In genomic region chr8:105268342-105269074, GRCm38 (mm10) we compare ENCODE assay signal across 7 mouse cellular contexts. TPM values are rescaled to one million over a fixed set of nuclear protein-coding genes. Genes with fewer than 3 reads are reported as not detected.
A peak's percentile ranks its signal among the peaks of the same experiment; 100 is the strongest.
DNase-seq lines count a peak whose midpoint lies in the region; ATAC-seq and TF ChIP-seq lines count a peak whose summit lies in the region.

No protein-coding gene starts in this region.

- peaks cover 59% of the 10 kb centered on the region for H3K4me1 ChIP-seq in forebrain, embryonic 10.5 days
- H3K4me1 ChIP-seq in intestine, embryonic 15.5 days (replicated peaks): peaks cover 34% of the 10 kb centered on the region
- H3K4me1 ChIP-seq in limb, embryonic 14.5 days (ENCODE audit: control insufficient read depth, insufficient read depth, low read length): peaks cover 33% of the 10 kb centered on the region
- H3K4me1 ChIP-seq in neural tube, embryonic 14.5 days (ENCODE audit: control insufficient read depth, insufficient read depth, low read length): peaks cover 11% of the 10 kb centered on the region

- peak; percentile 11; the same call in 1 of the 2 replicates for ATAC-seq in intestine, embryonic 15.5 days
- peak; percentile 67 for ATAC-seq in limb, embryonic 14.5 days (ENCODE audit: low FRiP score, low read depth)
- ATAC-seq in neural tube, embryonic 14.5 days (ENCODE audit: low read depth): peak; percentile 87
- ATAC-seq in monocyte, adult 5-6 weeks (replicated peaks; ENCODE audit: insufficient number of reproducible peaks, low FRiP score, low TSS enrichment, poor library complexity, severe bottlenecking): no peak

- H3K4me2 ChIP-seq in intestine, embryonic 15.5 days (replicated peaks): peak overlapping the region; percentile 90
- peak overlapping the region; percentile 86 for H3K4me2 ChIP-seq in limb, embryonic 14.5 days (replicated peaks; ENCODE audit: low read depth, low read length, severe bottlenecking)
- H3K4me2 ChIP-seq in neural tube, embryonic 14.5 days (ENCODE audit: low read depth, low read length): peak overlapping the region; percentile 79

- no peaks in the 10 kb centered on the region for H3K36me3 ChIP-seq in forebrain, embryonic 10.5 days (replicated peaks)
- H3K36me3 ChIP-seq in intestine, embryonic 15.5 days: no peaks in the 10 kb centered on the region
- no peaks in the 10 kb centered on the region for H3K36me3 ChIP-seq in limb, embryonic 14.5 days (ENCODE audit: control insufficient read depth, insufficient read depth, low read length)
- no peaks in the 10 kb centered on the region for H3K36me3 ChIP-seq in neural tube, embryonic 14.5 days (ENCODE audit: control insufficient read depth, insufficient read depth, low read length)

- peak overlapping the region; percentile 17 for H3K9ac ChIP-seq in intestine, embryonic 15.5 days
- peak overlapping the region; percentile 44 for H3K9ac ChIP-seq in limb, embryonic 14.5 days (ENCODE audit: low read depth, low read length, severe bottlenecking)
- peak overlapping the region; percentile 43 for H3K9ac ChIP-seq in neural tube, embryonic 14.5 days (replicated peaks; ENCODE audit: low read depth, low read length)

- TF ChIP-seq POLR2A in limb, embryonic 14.5 days (IDR thresholded peaks at IDR 0.05; ENCODE audit: borderline replicate concordance, extremely low read depth, insufficient read depth, insufficient read length): 0 out of 2 replicates have a peak, but pooled peaks have one; percentile 15

- peak; percentile 94 for DNase-seq in ES-CJ7 (ENCODE audit: low read depth, low spot score)
- DNase-seq in adrenal gland, postnatal 36 days: peak; percentile 44 to 45
- peak; percentile 71 for DNase-seq in forebrain, embryonic 10.5 days (ENCODE audit: extremely low spot score, low spot score)
- DNase-seq in limb, embryonic 14.5 days (ENCODE audit: low spot score): peak; percentile 79

- peaks cover 100% of the 10 kb centered on the region for H3K27me3 ChIP-seq in forebrain, embryonic 10.5 days (ENCODE audit: poor library complexity, severe bottlenecking)
- peaks cover 60% of the 10 kb centered on the region for H3K27me3 ChIP-seq in intestine, embryonic 15.5 days (replicated peaks)
- peaks cover 81% of the 10 kb centered on the region for H3K27me3 ChIP-seq in limb, embryonic 14.5 days (ENCODE audit: control insufficient read depth, insufficient read depth, low read length)
- peaks cover 63% of the 10 kb centered on the region for H3K27me3 ChIP-seq in neural tube, embryonic 14.5 days (ENCODE audit: control insufficient read depth, insufficient read depth, low read length)

- H3K4me3 ChIP-seq in forebrain, embryonic 10.5 days: peak overlapping the region; percentile 57
- H3K4me3 ChIP-seq in intestine, embryonic 15.5 days (replicated peaks): peak overlapping the region; percentile 41
- peak overlapping the region; percentile 44 for H3K4me3 ChIP-seq in limb, embryonic 14.5 days (replicated peaks; ENCODE audit: low read length)
- peak overlapping the region; percentile 39 for H3K4me3 ChIP-seq in neural tube, embryonic 14.5 days (ENCODE audit: low read depth, low read length)

- H3K27ac ChIP-seq in forebrain, embryonic 10.5 days: no peak overlapping the region
- H3K27ac ChIP-seq in intestine, embryonic 15.5 days: no peak overlapping the region
- no peak overlapping the region for H3K27ac ChIP-seq in limb, embryonic 14.5 days (replicated peaks; ENCODE audit: low read depth, low read length)
- H3K27ac ChIP-seq in neural tube, embryonic 14.5 days (ENCODE audit: low read depth, low read length): 0 out of 2 replicates have a peak overlapping the region, but pooled peaks have one; percentile 22

- H3K9me3 ChIP-seq in forebrain, embryonic 10.5 days: peaks cover 5% of the 10 kb centered on the region
- no peaks in the 10 kb centered on the region for H3K9me3 ChIP-seq in intestine, embryonic 15.5 days
- no peaks in the 10 kb centered on the region for H3K9me3 ChIP-seq in limb, embryonic 14.5 days (ENCODE audit: control insufficient read depth, low read length)
- H3K9me3 ChIP-seq in neural tube, embryonic 14.5 days (ENCODE audit: control insufficient read depth, low read length): no peaks in the 10 kb centered on the region

- under 1% methylated on average over 65 of the region's 65 CpGs for WGBS in forebrain, embryonic 10.5 days
- WGBS in intestine, embryonic 15.5 days: 3% methylated on average over 65 of the region's 65 CpGs
- under 1% methylated on average over 55 of the region's 65 CpGs for WGBS in limb, embryonic 14.5 days
- under 1% methylated on average over 65 of the region's 65 CpGs for WGBS in neural tube, embryonic 14.5 days

RNA-seq across cellular contexts. Expression of gene Hsf4, which starts 1.1 kb away (rescaled TPM):
- 1 to 10 TPM; 1.3 to 1.6 TPM for total RNA-seq in adrenal gland, postnatal 36 days (2021)
- polyA plus RNA-seq in forebrain, embryonic 10.5 days (2016; fragmentation: Nextera tagmentation; extraction: Ambion mirVana): not detected in 2 replicates
- 0.10 and 0.11 TPM in 2 replicates for polyA plus RNA-seq in intestine, embryonic 15.5 days (2015; fragmentation: Nextera tagmentation; extraction: Ambion mirVana)
- polyA plus RNA-seq in limb, embryonic 14.5 days (2012; rRNA removed): 0.47 and 0.62 TPM in 2 replicates
- polyA plus RNA-seq in limb, embryonic 14.5 days (2014; fragmentation: Nextera tagmentation; extraction: Ambion mirVana): 0.14 TPM in 1 of 2 replicates, not detected in the other
- 0.66 and 0.71 TPM in 2 replicates for polyA plus RNA-seq in neural tube, embryonic 14.5 days (2014; fragmentation: Nextera tagmentation; extraction: Ambion mirVana)
- total RNA-seq in monocyte, adult 5-6 weeks (2017): 0.96 to 2.5 TPM in 2 of 3 replicates, not detected in the other

RNA-seq across cellular contexts. Expression of gene Fbxl8, which starts 4.1 kb away (rescaled TPM):
- 1 to 10 TPM; 3.3 to 3.6 TPM for total RNA-seq in adrenal gland, postnatal 36 days (2021)
- 0.55 and 0.91 TPM in 2 replicates for polyA plus RNA-seq in forebrain, embryonic 10.5 days (2016; fragmentation: Nextera tagmentation; extraction: Ambion mirVana)
- polyA plus RNA-seq in intestine, embryonic 15.5 days (2015; fragmentation: Nextera tagmentation; extraction: Ambion mirVana): 4.4 and 5.0 TPM in 2 replicates
- 4.0 and 5.6 TPM in 2 replicates for polyA plus RNA-seq in limb, embryonic 14.5 days (2012; rRNA removed)
- 2.9 and 3.7 TPM in 2 replicates for polyA plus RNA-seq in limb, embryonic 14.5 days (2014; fragmentation: Nextera tagmentation; extraction: Ambion mirVana)
- polyA plus RNA-seq in neural tube, embryonic 14.5 days (2014; fragmentation: Nextera tagmentation; extraction: Ambion mirVana): 0.96 and 1.8 TPM in 2 replicates
- 3.6 to 5.0 TPM in 2 of 3 replicates, not detected in the other for total RNA-seq in monocyte, adult 5-6 weeks (2017)

RNA-seq across cellular contexts. Expression of gene Tradd, which starts 4.1 kb away (rescaled TPM):
- 10 to 100 TPM; 15.3 to 17.9 TPM for total RNA-seq in adrenal gland, postnatal 36 days (2021)
- polyA plus RNA-seq in forebrain, embryonic 10.5 days (2016; fragmentation: Nextera tagmentation; extraction: Ambion mirVana): 13.4 and 13.9 TPM in 2 replicates
- polyA plus RNA-seq in intestine, embryonic 15.5 days (2015; fragmentation: Nextera tagmentation; extraction: Ambion mirVana): 36.7 and 39.2 TPM in 2 replicates
- 12.8 and 13.6 TPM in 2 replicates for polyA plus RNA-seq in limb, embryonic 14.5 days (2012; rRNA removed)
- polyA plus RNA-seq in limb, embryonic 14.5 days (2014; fragmentation: Nextera tagmentation; extraction: Ambion mirVana): 26.2 and 26.3 TPM in 2 replicates
- polyA plus RNA-seq in neural tube, embryonic 14.5 days (2014; fragmentation: Nextera tagmentation; extraction: Ambion mirVana): 13.1 and 18.8 TPM in 2 replicates
- total RNA-seq in monocyte, adult 5-6 weeks (2017): 16.2 to 28.9 TPM (median 23.3 TPM) in 3 replicates

RNA-seq across cellular contexts. Expression of gene Nol3, which starts 7.4 kb away (rescaled TPM):
- total RNA-seq in adrenal gland, postnatal 36 days (2021): 1 to 10 TPM; 5.5 TPM
- 0.57 and 0.99 TPM in 2 replicates for polyA plus RNA-seq in forebrain, embryonic 10.5 days (2016; fragmentation: Nextera tagmentation; extraction: Ambion mirVana)
- polyA plus RNA-seq in intestine, embryonic 15.5 days (2015; fragmentation: Nextera tagmentation; extraction: Ambion mirVana): 1.0 and 1.2 TPM in 2 replicates
- 2.0 and 2.3 TPM in 2 replicates for polyA plus RNA-seq in limb, embryonic 14.5 days (2012; rRNA removed)
- polyA plus RNA-seq in limb, embryonic 14.5 days (2014; fragmentation: Nextera tagmentation; extraction: Ambion mirVana): 2.3 and 3.3 TPM in 2 replicates
- 5.5 and 5.9 TPM in 2 replicates for polyA plus RNA-seq in neural tube, embryonic 14.5 days (2014; fragmentation: Nextera tagmentation; extraction: Ambion mirVana)
- not detected in 3 replicates for total RNA-seq in monocyte, adult 5-6 weeks (2017)

RNA-seq across cellular contexts. Expression of gene B3gnt9, which starts 13.6 kb away (rescaled TPM):
- 1 to 10 TPM; 2.7 to 3.0 TPM for total RNA-seq in adrenal gland, postnatal 36 days (2021)
- 1.4 and 2.1 TPM in 2 replicates for polyA plus RNA-seq in forebrain, embryonic 10.5 days (2016; fragmentation: Nextera tagmentation; extraction: Ambion mirVana)
- polyA plus RNA-seq in intestine, embryonic 15.5 days (2015; fragmentation: Nextera tagmentation; extraction: Ambion mirVana): 18.8 and 19.5 TPM in 2 replicates
- polyA plus RNA-seq in limb, embryonic 14.5 days (2012; rRNA removed): 40.8 and 52.7 TPM in 2 replicates
- 38.9 and 42.9 TPM in 2 replicates for polyA plus RNA-seq in limb, embryonic 14.5 days (2014; fragmentation: Nextera tagmentation; extraction: Ambion mirVana)
- 6.2 and 8.3 TPM in 2 replicates for polyA plus RNA-seq in neural tube, embryonic 14.5 days (2014; fragmentation: Nextera tagmentation; extraction: Ambion mirVana)
- 0.29 TPM in 1 of 3 replicates, not detected in the others for total RNA-seq in monocyte, adult 5-6 weeks (2017)
